Comparison of ENCODE assay signal across 8 mouse cellular contexts in genomic region chr19:44069914-44070232, GRCm38 (mm10). TPM values are rescaled to one million over a fixed set of nuclear protein-coding genes. Genes with fewer than 3 reads are reported as not detected.
DNase-seq lines count a peak whose midpoint lies in the region; ATAC-seq and TF ChIP-seq lines count a peak whose summit lies in the region.

No protein-coding gene starts in this region.

- H3K36me3 ChIP-seq in kidney, embryonic 15.5 days = peaks cover 22% of the 10 kb centered on the region
- H3K36me3 ChIP-seq in hindbrain, embryonic 16.5 days (ENCODE audit: control insufficient read depth, insufficient read depth, low read length) = 0 out of 2 replicates have a peak, but pooled peaks cover 1% of the 10 kb centered on the region
- no peaks in the 10 kb centered on the region for H3K36me3 ChIP-seq in midbrain, embryonic 15.5 days (replicated peaks)

- no peaks in the 10 kb centered on the region for H3K9me3 ChIP-seq in kidney, embryonic 15.5 days (replicated peaks)
- no peaks in the 10 kb centered on the region for H3K9me3 ChIP-seq in hindbrain, embryonic 16.5 days (ENCODE audit: control insufficient read depth, low read length)
- H3K9me3 ChIP-seq in midbrain, embryonic 15.5 days = no peaks in the 10 kb centered on the region

- no peak for TF ChIP-seq CTCF in cortical plate, adult 2 months (IDR thresholded peaks at IDR 0.05; ENCODE audit: extremely low read depth, insufficient read depth, low read length)

- no peak for DNase-seq in kidney, adult 11 months
- no peak for DNase-seq in gastrocnemius, adult 8-10 months (ENCODE audit: low spot score in 2 of 2)
- DNase-seq in kidney, postnatal 4 days = no peak
- DNase-seq in thymus, postnatal 36 days = no peak

- H3K27ac ChIP-seq in kidney, embryonic 15.5 days = peak overlapping the region; percentile 78
- no peak overlapping the region; the same call in 1 of the 2 replicates for H3K27ac ChIP-seq in cortical plate, adult 2 months (ENCODE audit: insufficient read depth, low read length)
- peak overlapping the region; percentile 46; the same call in 1 of the 2 replicates for H3K27ac ChIP-seq in hindbrain, embryonic 16.5 days (ENCODE audit: low read depth, low read length)
- peak overlapping the region; percentile 83 for H3K27ac ChIP-seq in midbrain, embryonic 15.5 days

- H3K27me3 ChIP-seq in kidney, embryonic 15.5 days = no peaks in the 10 kb centered on the region
- H3K27me3 ChIP-seq in hindbrain, embryonic 16.5 days (replicated peaks; ENCODE audit: control insufficient read depth, insufficient read depth, low read length) = no peaks in the 10 kb centered on the region
- no peaks in the 10 kb centered on the region for H3K27me3 ChIP-seq in midbrain, embryonic 15.5 days (replicated peaks)

- peak overlapping the region; percentile 81 for H3K4me3 ChIP-seq in kidney, embryonic 15.5 days (replicated peaks)
- H3K4me3 ChIP-seq in cortical plate, adult 2 months (ENCODE audit: insufficient read depth, low read length) = peak overlapping the region; percentile 96
- H3K4me3 ChIP-seq in hindbrain, embryonic 16.5 days (ENCODE audit: low read length) = peak overlapping the region; percentile 90
- H3K4me3 ChIP-seq in midbrain, embryonic 15.5 days = peak overlapping the region; percentile 96

- no peak for TF ChIP-seq POLR2A in cortical plate, adult 2 months (IDR thresholded peaks at IDR 0.05; ENCODE audit: extremely low read depth, insufficient read depth, low read length)

- no peak for ATAC-seq in kidney, embryonic 15.5 days (replicated peaks; ENCODE audit: low FRiP score)
- ATAC-seq in hindbrain, embryonic 16.5 days = no peak
- ATAC-seq in midbrain, embryonic 15.5 days (replicated peaks) = no peak

- peak overlapping the region; percentile 88 for H3K4me2 ChIP-seq in kidney, embryonic 15.5 days
- peak overlapping the region; percentile 92 for H3K4me2 ChIP-seq in hindbrain, embryonic 16.5 days (ENCODE audit: low read length)
- H3K4me2 ChIP-seq in midbrain, embryonic 15.5 days = peak overlapping the region; percentile 89

- H3K9ac ChIP-seq in kidney, embryonic 15.5 days = peak overlapping the region; percentile 68
- peak overlapping the region; percentile 87 for H3K9ac ChIP-seq in hindbrain, embryonic 16.5 days (ENCODE audit: low read depth, low read length)
- peak overlapping the region; percentile 81 for H3K9ac ChIP-seq in midbrain, embryonic 15.5 days

- WGBS in kidney, embryonic 15.5 days = 9% methylated on average over 4 of the region's 4 CpGs
- 4% methylated on average over 4 of the region's 4 CpGs for WGBS in hindbrain, embryonic 16.5 days
- WGBS in midbrain, embryonic 15.5 days = 8% methylated on average over 4 of the region's 4 CpGs

- peaks cover 17% of the 10 kb centered on the region for H3K4me1 ChIP-seq in kidney, embryonic 15.5 days
- H3K4me1 ChIP-seq in cortical plate, adult 2 months (ENCODE audit: control insufficient read depth, insufficient read depth, low read length) = peaks cover 3% of the 10 kb centered on the region
- peaks cover 13% of the 10 kb centered on the region for H3K4me1 ChIP-seq in hindbrain, embryonic 16.5 days (ENCODE audit: control insufficient read depth, insufficient read depth, low read depth, low read length)
- peaks cover 23% of the 10 kb centered on the region for H3K4me1 ChIP-seq in midbrain, embryonic 15.5 days

RNA-seq across cellular contexts. Expression of gene Erlin1, which starts 0.3 kb away (rescaled TPM):
- 46.5 and 51.4 TPM in 2 replicates for polyA plus RNA-seq in kidney, embryonic 15.5 days (2015; fragmentation: Nextera tagmentation; extraction: Ambion mirVana)
- 17.2 and 18.4 TPM in 2 replicates for polyA plus RNA-seq in cortical plate, adult 2 months (2012; rRNA removed)
- 21.7 and 23.3 TPM in 2 replicates for polyA plus RNA-seq in hindbrain, embryonic 16.5 days (2015; fragmentation: Nextera tagmentation; extraction: Ambion mirVana)
- polyA plus RNA-seq in midbrain, embryonic 15.5 days (2015; fragmentation: Nextera tagmentation; extraction: Ambion mirVana) = 22.6 and 23.3 TPM in 2 replicates
- total RNA-seq in gastrocnemius, adult 8-10 months (2022) = 1 to 10 TPM; 3.3 to 5.6 (median 4.5) TPM

RNA-seq across cellular contexts. Expression of gene Chuk, which starts 37.4 kb away (rescaled TPM):
- polyA plus RNA-seq in kidney, embryonic 15.5 days (2015; fragmentation: Nextera tagmentation; extraction: Ambion mirVana) = 47.7 and 48.4 TPM in 2 replicates
- 102 and 109 TPM in 2 replicates for polyA plus RNA-seq in cortical plate, adult 2 months (2012; rRNA removed)
- 54.3 and 57.0 TPM in 2 replicates for polyA plus RNA-seq in hindbrain, embryonic 16.5 days (2015; fragmentation: Nextera tagmentation; extraction: Ambion mirVana)
- polyA plus RNA-seq in midbrain, embryonic 15.5 days (2015; fragmentation: Nextera tagmentation; extraction: Ambion mirVana) = 61.7 and 68.0 TPM in 2 replicates
- 10 to 100 TPM; 11.9 to 18.3 (median 14.9) TPM for total RNA-seq in gastrocnemius, adult 8-10 months (2022)

RNA-seq across cellular contexts. Expression of gene Cyp2c23, which starts 40.9 kb away (rescaled TPM):
- polyA plus RNA-seq in kidney, embryonic 15.5 days (2015; fragmentation: Nextera tagmentation; extraction: Ambion mirVana) = 0.27 and 0.66 TPM in 2 replicates
- 0.09 and 0.17 TPM in 2 replicates for polyA plus RNA-seq in cortical plate, adult 2 months (2012; rRNA removed)
- polyA plus RNA-seq in hindbrain, embryonic 16.5 days (2015; fragmentation: Nextera tagmentation; extraction: Ambion mirVana) = 0.07 TPM in 1 of 2 replicates, not detected in the other
- not detected in 2 replicates for polyA plus RNA-seq in midbrain, embryonic 15.5 days (2015; fragmentation: Nextera tagmentation; extraction: Ambion mirVana)
- under 1 TPM in 2 of 4 experiments, not detected in 2; 0.20 to 0.35 TPM for total RNA-seq in gastrocnemius, adult 8-10 months (2022)
